Mouse (Mus musculus) heart, postnatal 0 days (tissue): Measurements from ENCODE around the gene Ube2r2.

ENCODE experiments used
- CTCF ChIP-seq: IDR thresholded peaks from 2 replicates; pipeline ENCODE4 v1.5.1; 2016; ENCODE audit warnings: antibody characterized with exemption, control low read depth, low read depth
- EP300 ChIP-seq: IDR thresholded peaks from 2 replicates; pipeline ENCODE4 v1.6.1; 2016; ENCODE audit warnings: antibody characterized with exemption, low read depth

DNA sequence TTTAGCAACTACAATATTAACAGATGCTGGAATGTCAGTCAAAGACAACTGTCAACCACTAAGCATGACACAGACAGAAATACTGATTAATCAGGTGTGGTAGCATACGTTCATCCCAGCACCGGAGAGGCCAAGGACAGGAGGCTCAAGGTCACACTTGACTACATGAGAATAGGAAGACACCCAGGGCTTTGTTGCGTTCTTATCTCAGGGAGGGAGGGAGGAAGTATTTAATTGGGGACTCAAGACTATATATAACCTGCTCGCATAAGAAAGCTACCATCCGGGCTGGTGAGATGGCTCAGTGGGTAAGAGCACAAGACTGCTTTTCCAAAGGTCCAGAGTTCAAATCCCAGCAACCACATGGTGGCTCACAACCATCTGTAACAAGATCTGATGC, 100.1 kb downstream of the Ube2r2 start:
- no peak for TF ChIP-seq CTCF
- TF ChIP-seq EP300: no peak
